28 mouse cellular contexts compared by ENCODE assay signal in the genomic region with DNA sequence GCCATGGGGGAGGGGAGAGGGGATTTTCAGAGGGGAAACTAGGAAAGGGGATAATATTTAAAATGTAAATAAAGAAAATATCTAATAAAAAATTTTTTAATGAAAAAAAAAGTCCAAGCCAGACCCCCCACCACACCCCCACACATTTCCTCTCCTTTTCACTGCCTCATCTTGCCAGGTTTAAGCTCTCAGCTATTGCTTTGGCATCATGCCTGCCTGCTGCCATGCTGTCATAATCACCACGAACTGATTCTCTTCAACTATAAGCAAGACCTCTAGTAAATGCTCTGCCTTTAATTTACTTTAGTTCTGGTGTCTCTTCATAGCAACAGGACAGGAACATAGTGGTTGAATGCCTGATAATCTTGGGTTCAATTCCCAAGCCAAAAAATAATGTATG. TPM values are rescaled to one million over a fixed set of nuclear protein-coding genes. Genes with fewer than 3 reads are reported as not detected.
DNase-seq lines count a peak whose midpoint lies in the region; ATAC-seq and TF ChIP-seq lines count a peak whose summit lies in the region.
"Had no signal": no experiment of that assay in that cellular context is flagged by ENCODE, and none has a peak within 500 bp of the region (broad histone marks: within the 10 kb centered on the region; RNA-seq: fewer than 3 reads in every experiment).

No protein-coding gene starts in this region.

- WGBS in limb, embryonic 15.5 days = 78% methylated on average over 1 of the region's 1 CpGs
- 90% methylated on average over 1 of the region's 1 CpGs for WGBS in limb, embryonic 10.5 days
- WGBS in lung, embryonic 15.5 days = 57% methylated on average over 1 of the region's 1 CpGs
- 55% methylated on average over 1 of the region's 1 CpGs for WGBS in lung, adult 2 months

- peaks cover 16% of the 10 kb centered on the region for H3K4me1 ChIP-seq in limb, embryonic 15.5 days
- H3K4me1 ChIP-seq in limb, embryonic 10.5 days = peaks cover 11% of the 10 kb centered on the region; the same call in 1 of the 2 replicates
- peaks cover 24% of the 10 kb centered on the region for H3K4me1 ChIP-seq in lung, embryonic 15.5 days
- H3K4me1 ChIP-seq in lung, adult 2 months (ENCODE audit: control insufficient read depth, insufficient read depth, low read length) = peaks cover 6% of the 10 kb centered on the region; the same call in 1 of the 2 replicates

- H3K4me3 ChIP-seq in limb, embryonic 15.5 days = no peak overlapping the region
- no peak overlapping the region for H3K4me3 ChIP-seq in limb, embryonic 10.5 days
- no peak overlapping the region for H3K4me3 ChIP-seq in lung, embryonic 15.5 days
- H3K4me3 ChIP-seq in lung, adult 2 months (replicated peaks; ENCODE audit: extremely low read depth, low read depth, low read length) = no peak overlapping the region
- H3K4me3 ChIP-seq: embryonic facial prominence, embryonic 13.5 days; embryonic facial prominence, embryonic 15.5 days; erythroblast, embryonic 14.5 days; forebrain, embryonic 10.5 days; forebrain, embryonic 12.5 days; forebrain, embryonic 15.5 days had no signal

- H3K4me2 ChIP-seq in limb, embryonic 15.5 days = no peak overlapping the region
- no peak overlapping the region for H3K4me2 ChIP-seq in lung, embryonic 15.5 days
- H3K4me2 ChIP-seq: embryonic facial prominence, embryonic 13.5 days; embryonic facial prominence, embryonic 15.5 days; forebrain, embryonic 12.5 days; forebrain, embryonic 15.5 days had no signal

- no peak for TF ChIP-seq CTCF in lung, adult 2 months (IDR thresholded peaks at IDR 0.05; ENCODE audit: insufficient read depth, low read length)
- TF ChIP-seq CTCF in brain, embryonic 14.5 days (IDR thresholded peaks at IDR 0.05; ENCODE audit: borderline replicate concordance, extremely low read depth, insufficient read depth, insufficient read length) = no peak

- no peak overlapping the region for H3K9ac ChIP-seq in limb, embryonic 15.5 days
- H3K9ac ChIP-seq in lung, embryonic 15.5 days = no peak overlapping the region
- H3K9ac ChIP-seq: embryonic facial prominence, embryonic 13.5 days; embryonic facial prominence, embryonic 15.5 days; forebrain, embryonic 12.5 days; forebrain, embryonic 15.5 days had no signal

- DNase-seq in cerebellum, postnatal 10 days = peak; percentile 56 to 57
- no peak for DNase-seq in cerebellum, adult 8-10 months
- no peak for DNase-seq in limb, embryonic 10.5 days (ENCODE audit: low spot score)
- DNase-seq in lung, adult 2 months = no peak
- peak; percentile 42 for DNase-seq in brain, embryonic 14.5 days (ENCODE audit: low read depth)
- DNase-seq: adrenal gland, adult 8-10 months; adrenal gland, postnatal 14 days; adrenal gland, postnatal 36 days; B cell, adult 2 months; cerebellum, adult 11 months; cerebellum, adult 18-20 months; cerebellum, adult 9-10 months; cerebellum, postnatal 36 days; embryo, embryonic 11 days had no signal

- peaks cover 34% of the 10 kb centered on the region for H3K36me3 ChIP-seq in limb, embryonic 15.5 days
- H3K36me3 ChIP-seq in limb, embryonic 10.5 days = peaks cover 48% of the 10 kb centered on the region
- peaks cover 40% of the 10 kb centered on the region for H3K36me3 ChIP-seq in lung, embryonic 15.5 days

- H3K27ac ChIP-seq in limb, embryonic 15.5 days = 0 out of 2 replicates have a peak overlapping the region, but pooled peaks have one; percentile 27
- no peak overlapping the region for H3K27ac ChIP-seq in limb, embryonic 10.5 days
- H3K27ac ChIP-seq in lung, embryonic 15.5 days = peak overlapping the region; percentile 98
- H3K27ac ChIP-seq: embryonic facial prominence, embryonic 15.5 days; forebrain, embryonic 10.5 days; forebrain, embryonic 12.5 days; forebrain, embryonic 15.5 days had no signal

- H3K27me3 ChIP-seq in limb, embryonic 15.5 days = no peaks in the 10 kb centered on the region
- no peaks in the 10 kb centered on the region for H3K27me3 ChIP-seq in limb, embryonic 10.5 days (ENCODE audit: low read depth, poor library complexity, severe bottlenecking)
- no peaks in the 10 kb centered on the region for H3K27me3 ChIP-seq in lung, embryonic 15.5 days
- H3K27me3 ChIP-seq: CH12.LX; embryonic facial prominence, embryonic 13.5 days; embryonic facial prominence, embryonic 15.5 days; forebrain, embryonic 12.5 days; forebrain, embryonic 15.5 days; Patski had no signal

- no peaks in the 10 kb centered on the region for H3K9me3 ChIP-seq in limb, embryonic 15.5 days
- H3K9me3 ChIP-seq in limb, embryonic 10.5 days (replicated peaks) = no peaks in the 10 kb centered on the region
- no peaks in the 10 kb centered on the region for H3K9me3 ChIP-seq in lung, embryonic 15.5 days
- H3K9me3 ChIP-seq: embryonic facial prominence, embryonic 13.5 days; embryonic facial prominence, embryonic 15.5 days; forebrain, embryonic 12.5 days; forebrain, embryonic 15.5 days; G1E had no signal

- TF ChIP-seq POLR2A in lung, adult 2 months (IDR thresholded peaks at IDR 0.05; ENCODE audit: borderline replicate concordance, extremely low read depth, low read depth, low read length) = no peak
- TF ChIP-seq POLR2A in brain, embryonic 14.5 days (IDR thresholded peaks at IDR 0.05; ENCODE audit: borderline replicate concordance, extremely low read depth, insufficient read depth, insufficient read length, poor library complexity, severe bottlenecking) = no peak

- ATAC-seq in limb, embryonic 15.5 days (ENCODE audit: insufficient number of reproducible peaks, low FRiP score, low TSS enrichment, low read depth) = no peak
- ATAC-seq in lung, embryonic 15.5 days (ENCODE audit: borderline replicate concordance, extremely low read depth, low FRiP score, low TSS enrichment) = no peak
- ATAC-seq: activated CD4-positive, CD25-positive, alpha-beta regulatory T cell, adult 4 months; CD4-positive, CD25-positive, alpha-beta regulatory T cell, adult 4 months; forebrain, embryonic 15.5 days; Patski had no signal

RNA-seq across cellular contexts. Expression of gene Mia, which starts 1.5 kb away (rescaled TPM):
- 127 and 146 TPM in 2 replicates for polyA plus RNA-seq in limb, embryonic 15.5 days (2015; fragmentation: Nextera tagmentation; extraction: Ambion mirVana)
- polyA plus RNA-seq in limb, embryonic 10.5 days (2016; fragmentation: Nextera tagmentation; extraction: Ambion mirVana) = 1.1 and 5.0 TPM in 2 replicates
- polyA plus RNA-seq in lung, embryonic 15.5 days (2015; fragmentation: Nextera tagmentation; extraction: Ambion mirVana) = 150 and 170 TPM in 2 replicates
- polyA plus RNA-seq in lung, adult 2 months (2012; rRNA removed) = 10.5 and 13.5 TPM in 2 replicates
- 12.3 and 14.6 TPM in 2 replicates for polyA plus RNA-seq in brain, embryonic 14.5 days (2012; rRNA removed)
- polyA plus RNA-seq: erythroblast, embryonic 14.5 days; Patski had no signal

RNA-seq across cellular contexts. Expression of gene Gm21983, which starts 1.6 kb away (rescaled TPM):
- polyA plus RNA-seq in limb, embryonic 15.5 days (2015; fragmentation: Nextera tagmentation; extraction: Ambion mirVana) = 0.90 and 1.2 TPM in 2 replicates
- 0.81 TPM in 1 of 2 replicates, not detected in the other for polyA plus RNA-seq in limb, embryonic 10.5 days (2016; fragmentation: Nextera tagmentation; extraction: Ambion mirVana)
- polyA plus RNA-seq in lung, embryonic 15.5 days (2015; fragmentation: Nextera tagmentation; extraction: Ambion mirVana) = 2.4 and 3.5 TPM in 2 replicates
- polyA plus RNA-seq in lung, adult 2 months (2012; rRNA removed) = not detected in 2 replicates
- 0.16 TPM in 1 of 2 replicates, not detected in the other for polyA plus RNA-seq in brain, embryonic 14.5 days (2012; rRNA removed)
- polyA plus RNA-seq: CD4-positive, CD25-positive, alpha-beta regulatory T cell, adult 4 months; embryonic facial prominence, embryonic 11.5 days; erythroblast, embryonic 14.5 days; forebrain, embryonic 10.5 days; forebrain, embryonic 12.5 days; forebrain, embryonic 15.5 days; G1E; Patski had no signal

RNA-seq across cellular contexts. Expression of gene Rab4b, which starts 3.8 kb away (rescaled TPM):
- polyA plus RNA-seq in limb, embryonic 15.5 days (2015; fragmentation: Nextera tagmentation; extraction: Ambion mirVana) = 70.5 and 73.3 TPM in 2 replicates
- polyA plus RNA-seq in limb, embryonic 10.5 days (2016; fragmentation: Nextera tagmentation; extraction: Ambion mirVana) = 59.8 and 67.0 TPM in 2 replicates
- polyA plus RNA-seq in lung, embryonic 15.5 days (2015; fragmentation: Nextera tagmentation; extraction: Ambion mirVana) = 71.4 and 71.6 TPM in 2 replicates
- 67.8 and 69.0 TPM in 2 replicates for polyA plus RNA-seq in lung, adult 2 months (2012; rRNA removed)
- 81.4 and 86.7 TPM in 2 replicates for polyA plus RNA-seq in brain, embryonic 14.5 days (2012; rRNA removed)

RNA-seq across cellular contexts. Expression of gene BC024978, which starts 13.1 kb away (rescaled TPM):
- polyA plus RNA-seq in limb, embryonic 15.5 days (2015; fragmentation: Nextera tagmentation; extraction: Ambion mirVana) = 3.4 and 3.7 TPM in 2 replicates
- 3.6 and 4.5 TPM in 2 replicates for polyA plus RNA-seq in limb, embryonic 10.5 days (2016; fragmentation: Nextera tagmentation; extraction: Ambion mirVana)
- 3.0 and 3.4 TPM in 2 replicates for polyA plus RNA-seq in lung, embryonic 15.5 days (2015; fragmentation: Nextera tagmentation; extraction: Ambion mirVana)
- 11.2 and 13.5 TPM in 2 replicates for polyA plus RNA-seq in lung, adult 2 months (2012; rRNA removed)
- polyA plus RNA-seq in brain, embryonic 14.5 days (2012; rRNA removed) = 11.9 and 13.2 TPM in 2 replicates

RNA-seq across cellular contexts. Expression of gene Snrpa, which starts 13.6 kb away (rescaled TPM):
- 215 and 227 TPM in 2 replicates for polyA plus RNA-seq in limb, embryonic 15.5 days (2015; fragmentation: Nextera tagmentation; extraction: Ambion mirVana)
- polyA plus RNA-seq in limb, embryonic 10.5 days (2016; fragmentation: Nextera tagmentation; extraction: Ambion mirVana) = 415 and 452 TPM in 2 replicates
- polyA plus RNA-seq in lung, embryonic 15.5 days (2015; fragmentation: Nextera tagmentation; extraction: Ambion mirVana) = 257 TPM in 2 replicates
- 135 and 136 TPM in 2 replicates for polyA plus RNA-seq in lung, adult 2 months (2012; rRNA removed)
- 320 and 444 TPM in 2 replicates for polyA plus RNA-seq in brain, embryonic 14.5 days (2012; rRNA removed)

Comparison
In these comparisons a context has a peak if more than half of its experiments do, and no peak if none do; other contexts are left out.
1. DNase-seq: peak in cerebellum, postnatal 10 days (2 of 2) and brain, embryonic 14.5 days (single experiment); none in cerebellum, adult 8-10 months (single experiment), limb, embryonic 10.5 days (single experiment) and lung, adult 2 months (single experiment).